Mouse (Mus musculus) layer of hippocampus, adult 2 months (tissue): Measurements from ENCODE around the gene Pfdn6. TPM values are rescaled to one million over a fixed set of nuclear protein-coding genes. Genes with fewer than 3 reads are reported as not detected.
A peak's percentile ranks its signal among the peaks of the same experiment; 100 is the strongest.

ENCODE experiments used
- DNase-seq, 2 experiments: peaks; one replicate each; pipeline ENCODE4 v3.0.0; 2022; ENCODE audit warnings: low spot score in 2 of 2
- H3K27ac ChIP-seq: fragments of 200-600 bp; 2 replicates; pipeline ENCODE4 v1.8.1; 2022
- H3K4me3 ChIP-seq: fragments of 200-600 bp; 2 replicates; pipeline ENCODE4 v1.8.1; 2022; ENCODE audit warnings: mild to moderate bottlenecking
- CTCF ChIP-seq: fragments of 200-600 bp; conservative IDR thresholded peaks from 2 replicates; pipeline ENCODE4 v1.8.1; 2022; ENCODE audit warnings: antibody characterized with exemption, mild to moderate bottlenecking, moderate library complexity
- total RNA-seq, 2 experiments: library from RNA; stranded (reverse); gene quantifications; 2 replicates each; pipeline ENCODE4 v1.2.3; 2021

Gene Pfdn6
- total RNA-seq, 2 experiments from 2014 or later, result 86.5 to 97.4 TPM

GRCm38 (mm10) chr17:33968489-33968888, 28.3 kb upstream of the Pfdn6 start:
- no peak overlapping the region for H3K27ac ChIP-seq
- TF ChIP-seq CTCF, result peak; percentile 78
- DNase-seq, result peak; percentile 61 to 79
- H3K4me3 ChIP-seq, result no peak overlapping the region

DNA sequence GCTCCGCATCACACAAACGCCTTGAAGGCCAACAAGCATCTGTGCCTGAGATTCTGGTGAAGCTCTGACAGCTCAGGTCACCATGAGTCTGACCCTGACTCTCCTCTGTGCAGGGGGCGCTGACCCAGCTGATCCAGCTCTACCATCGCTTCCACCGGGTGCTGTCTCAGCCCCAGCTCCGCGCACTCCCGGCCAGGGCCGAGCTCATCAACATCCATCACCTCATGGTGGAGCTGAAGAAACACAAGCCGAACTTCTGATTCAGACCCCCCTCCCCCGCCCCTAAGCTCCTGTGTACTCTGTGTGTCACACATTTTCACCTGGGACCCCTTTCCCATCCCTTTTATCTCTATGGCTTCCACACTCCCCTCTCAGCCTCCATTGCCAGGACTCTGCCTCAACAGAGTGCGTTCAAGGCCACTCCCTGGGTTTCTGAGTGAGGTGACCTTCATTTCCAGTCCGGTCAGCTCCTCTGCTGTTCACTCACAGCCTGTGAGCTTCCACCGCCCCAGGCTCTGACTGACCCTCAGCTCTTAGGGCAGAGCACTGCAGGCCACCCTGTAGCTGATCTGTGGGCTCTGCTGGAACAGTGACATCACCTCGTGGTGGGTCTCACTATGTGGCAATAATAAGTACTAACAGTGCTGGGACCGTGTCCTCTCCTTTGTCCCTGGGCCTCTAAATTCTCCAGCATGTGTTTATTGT, 25.9 kb upstream of the Pfdn6 start:
- no peak for TF ChIP-seq CTCF
- Histone ChIP-seq H3K4me3 (no peak overlapping the region), H3K27ac (no peak overlapping the region)
- DNase-seq, result no peak

- TF ChIP-seq CTCF, result no peak
- DNase-seq, result no peak
- H3K4me3 ChIP-seq, result no peak overlapping the region
- no peak overlapping the region for H3K27ac ChIP-seq
These were observed 25.1 kb upstream of the Pfdn6 start for GRCm38 (mm10) chr17:33965082-33965845.

GRCm38 (mm10) chr17:33962876-33963275, 22.7 kb upstream of the Pfdn6 start:
- no peak for TF ChIP-seq CTCF
- no peak for DNase-seq
- H3K4me3 ChIP-seq, result no peak overlapping the region
- no peak overlapping the region for H3K27ac ChIP-seq

DNA sequence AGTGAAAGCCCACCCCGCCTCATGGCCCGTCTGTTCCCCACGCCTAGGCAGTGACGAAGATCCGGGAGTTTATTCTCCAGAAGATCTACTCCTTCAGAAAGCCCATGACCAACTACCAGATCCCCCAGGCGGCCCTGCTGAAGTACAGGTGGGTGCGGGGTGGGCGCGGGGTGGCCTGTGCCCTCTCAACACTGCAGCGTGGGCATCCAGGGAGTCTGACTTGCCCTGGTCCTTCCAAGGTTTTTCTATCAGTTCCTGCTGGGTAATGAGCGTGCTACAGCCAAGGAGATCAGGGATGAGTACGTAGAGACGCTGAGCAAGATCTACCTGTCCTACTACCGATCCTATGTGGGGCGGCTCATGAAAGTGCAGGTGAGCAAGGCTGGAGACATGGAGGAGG, 19.8 kb upstream of the Pfdn6 start:
- DNase-seq, result no peak
- TF ChIP-seq CTCF, result no peak
- no peak overlapping the region for H3K4me3 ChIP-seq
- no peak overlapping the region for H3K27ac ChIP-seq

DNA sequence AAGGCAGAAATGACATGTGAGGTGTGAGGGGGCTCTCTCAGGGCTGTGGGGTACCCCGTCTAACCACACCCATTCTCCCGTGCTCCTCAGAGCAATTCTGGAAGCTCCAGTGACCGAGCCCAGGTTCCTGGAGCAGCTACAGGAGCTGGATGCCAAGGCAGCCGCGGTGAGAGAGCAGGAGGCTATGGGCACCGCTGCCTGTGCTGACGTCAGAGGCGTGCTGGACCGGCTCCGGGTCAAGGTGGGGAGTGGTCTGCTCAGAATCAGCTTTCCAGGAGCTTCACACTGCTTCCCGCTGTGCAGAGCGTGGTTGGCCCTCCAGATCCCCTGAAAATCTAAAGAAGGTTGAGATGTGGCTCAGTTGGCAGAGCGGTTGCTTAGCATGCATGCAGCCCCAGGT, 19.0 kb upstream of the Pfdn6 start:
- Histone ChIP-seq H3K27ac (no peak overlapping the region), H3K4me3 (no peak overlapping the region)
- no peak for DNase-seq
- no peak for TF ChIP-seq CTCF

GRCm38 (mm10) chr17:33958451-33958850, 18.3 kb upstream of the Pfdn6 start:
- TF ChIP-seq CTCF, result no peak
- no peak overlapping the region for H3K27ac ChIP-seq
- no peak overlapping the region for H3K4me3 ChIP-seq
- no peak for DNase-seq

DNA sequence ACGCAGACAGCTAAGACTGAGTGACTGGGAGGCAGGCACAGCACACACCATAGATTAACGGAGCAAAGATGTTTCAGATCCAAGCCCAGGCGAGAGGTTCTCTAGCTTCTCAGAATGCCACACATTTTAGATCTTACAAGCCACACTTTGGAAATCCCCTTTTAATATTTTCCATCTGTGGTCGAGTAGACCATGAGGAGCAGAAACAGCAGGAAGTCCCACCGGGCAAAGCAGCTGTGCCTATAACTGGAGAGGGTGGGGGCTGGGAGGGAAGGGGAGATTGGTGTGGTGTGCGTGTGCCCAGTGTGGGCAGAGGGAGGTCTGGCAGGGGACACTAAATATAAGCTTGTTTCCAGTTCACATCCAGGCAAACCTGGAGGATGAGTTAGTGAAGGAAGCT, 17.4 kb upstream of the Pfdn6 start:
- H3K27ac ChIP-seq, result no peak overlapping the region
- no peak overlapping the region for H3K4me3 ChIP-seq
- no peak for DNase-seq
- TF ChIP-seq CTCF, result no peak

DNA sequence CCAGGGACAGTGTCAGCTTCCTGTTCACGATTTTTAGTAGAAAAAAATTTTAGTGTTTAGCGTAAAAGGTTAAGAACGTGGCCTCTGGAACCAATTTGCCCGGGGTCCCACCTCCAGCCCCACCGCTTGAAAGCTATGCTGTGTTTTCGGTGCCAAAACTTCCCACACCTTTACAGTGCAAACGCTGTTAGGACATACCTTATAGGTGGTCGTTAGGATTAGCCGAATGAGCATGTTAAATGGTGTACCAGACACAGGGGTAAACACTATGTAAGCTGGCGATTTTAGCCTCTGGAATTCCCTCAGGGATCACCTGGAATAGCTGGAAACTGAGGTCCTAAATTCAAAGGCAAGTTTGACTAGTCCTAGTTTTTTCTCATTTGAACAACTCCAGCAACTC, 16.2 kb upstream of the Pfdn6 start:
- Histone ChIP-seq H3K27ac (peak overlapping the region; percentile 98), H3K4me3 (peak overlapping the region; percentile 85)
- no peak for DNase-seq
- no peak for TF ChIP-seq CTCF

- peak; percentile 96 to 97 for DNase-seq
- Histone ChIP-seq H3K27ac (peak within 1 kb of the TSS; percentile 98), H3K4me3 (peak within 1 kb of the TSS; percentile 85)
- TF ChIP-seq CTCF, result peak; percentile 63
These were observed 15.5 kb upstream of the Pfdn6 start, which contains the start of the genes Vps52 and Rps18 for GRCm38 (mm10) chr17:33955555-33956214. Gene Vps52 (plus strand): TSS chr17:33955812. Gene Rps18 (minus strand): TSS chr17:33956001.

GRCm38 (mm10) chr17:33954646-33955554, 14.8 kb upstream of the Pfdn6 start:
- peak in 1 of 2 experiments; percentile 9 for DNase-seq
- Histone ChIP-seq H3K4me3 (peak overlapping the region; percentile 85), H3K27ac (peak overlapping the region; percentile 98)
- no peak for TF ChIP-seq CTCF

- peak overlapping the region; percentile 98; the same call in 1 of the 2 replicates for H3K27ac ChIP-seq
- no peak for DNase-seq
- peak overlapping the region; percentile 85 for H3K4me3 ChIP-seq
- no peak for TF ChIP-seq CTCF
These were observed 13.9 kb upstream of the Pfdn6 start for GRCm38 (mm10) chr17:33953961-33954565.
